Mouse (Mus musculus) frontal cortex, postnatal 14 days (tissue): ENCODE data around the gene Fem1b.
"Not testable (repeated sequence)": the region's sequence is repeated elsewhere in the genome, so short reads cannot be mapped to it uniquely, and the experiment has no call there.

Experiments used
- DNase-seq, 2 experiments: peaks; one replicate each; pipeline ENCODE4 v3.0.0; 2022; ENCODE audit warnings: low spot score in 2 of 2

Fem1b gene

GRCm38 (mm10) chr9:62827939-62828652, 16.4 kb upstream of the Fem1b start:
- DNase-seq: no peak

DNA sequence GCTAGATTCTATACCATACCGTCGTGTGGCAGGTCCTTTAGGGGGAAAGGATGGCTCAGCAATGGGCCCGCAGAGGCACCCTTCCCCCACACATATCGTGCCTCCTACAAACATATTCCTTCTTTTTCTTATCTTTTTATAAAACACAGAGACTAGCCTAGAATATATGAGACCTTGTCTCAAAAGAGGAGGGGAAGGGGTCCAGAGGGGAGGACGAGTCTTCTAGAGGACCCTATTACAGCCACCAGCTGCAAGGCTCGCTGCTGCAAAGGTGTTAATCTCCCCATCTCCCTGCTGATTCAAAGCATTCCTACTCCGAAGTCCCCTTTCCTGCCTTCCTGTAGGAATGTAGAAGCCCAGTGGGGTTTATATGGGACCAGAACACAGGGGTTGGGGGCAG, 14.7 kb upstream of the Fem1b start:
- no peak for DNase-seq

DNA sequence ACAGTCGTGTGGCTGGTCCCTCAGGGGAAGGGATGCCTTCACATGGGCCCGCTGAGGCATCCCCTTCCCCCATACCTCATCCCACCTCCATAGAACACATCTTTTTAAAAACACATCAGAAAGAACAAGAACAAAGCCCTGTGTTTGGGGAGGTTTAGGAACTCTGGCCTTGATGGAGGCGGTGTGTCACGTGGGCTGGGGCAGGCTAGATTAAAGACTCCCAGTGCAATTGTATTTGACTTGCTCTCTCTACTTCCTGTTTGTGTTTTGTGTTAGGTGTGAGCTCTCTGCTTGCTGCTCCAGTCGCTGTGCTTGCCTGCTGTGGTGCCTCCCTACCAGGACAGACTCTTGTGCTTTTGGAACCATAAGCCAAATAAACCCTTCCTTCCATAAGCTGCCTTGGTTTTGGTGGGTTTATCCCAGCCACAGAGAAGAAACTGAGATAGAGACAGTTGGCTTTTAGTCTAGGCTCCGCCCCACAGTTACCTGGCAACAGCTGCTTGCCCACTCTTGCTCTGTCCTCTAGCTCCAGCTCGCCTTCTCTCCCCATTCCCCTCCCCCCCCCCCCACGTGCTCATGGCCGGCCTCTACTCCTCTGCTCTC, 14.2 kb upstream of the Fem1b start:
- DNase-seq: no peak

- no peak for DNase-seq
Measured at GRCm38 (mm10) chr9:62821811-62822210, 10.1 kb upstream of the Fem1b start.

DNA sequence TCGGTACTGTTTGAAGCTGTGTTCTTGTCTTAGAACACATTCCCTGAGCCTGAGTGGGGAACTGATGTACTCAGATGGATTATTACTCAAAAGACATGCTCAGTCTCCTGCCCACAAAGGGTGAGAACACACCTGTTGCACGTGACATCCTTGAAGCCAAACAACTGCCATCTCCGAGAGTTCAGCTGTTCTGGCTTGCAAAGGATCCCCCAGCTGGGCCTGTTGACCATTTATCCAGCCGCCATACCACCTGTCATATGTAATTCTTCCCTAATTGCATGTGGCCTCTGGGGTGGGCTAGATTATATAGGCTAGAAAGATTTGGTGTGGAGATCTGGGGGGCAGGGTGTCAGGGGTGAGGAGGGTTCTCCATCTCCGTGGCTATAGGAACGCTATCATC, 9.1 kb upstream of the Fem1b start:
- DNase-seq: no peak

- DNase-seq: not testable (repeated sequence)
Measured at GRCm38 (mm10) chr9:62819910-62820309, 8.2 kb upstream of the Fem1b start.

GRCm38 (mm10) chr9:62819494-62819893, 7.8 kb upstream of the Fem1b start:
- no peak for DNase-seq

DNA sequence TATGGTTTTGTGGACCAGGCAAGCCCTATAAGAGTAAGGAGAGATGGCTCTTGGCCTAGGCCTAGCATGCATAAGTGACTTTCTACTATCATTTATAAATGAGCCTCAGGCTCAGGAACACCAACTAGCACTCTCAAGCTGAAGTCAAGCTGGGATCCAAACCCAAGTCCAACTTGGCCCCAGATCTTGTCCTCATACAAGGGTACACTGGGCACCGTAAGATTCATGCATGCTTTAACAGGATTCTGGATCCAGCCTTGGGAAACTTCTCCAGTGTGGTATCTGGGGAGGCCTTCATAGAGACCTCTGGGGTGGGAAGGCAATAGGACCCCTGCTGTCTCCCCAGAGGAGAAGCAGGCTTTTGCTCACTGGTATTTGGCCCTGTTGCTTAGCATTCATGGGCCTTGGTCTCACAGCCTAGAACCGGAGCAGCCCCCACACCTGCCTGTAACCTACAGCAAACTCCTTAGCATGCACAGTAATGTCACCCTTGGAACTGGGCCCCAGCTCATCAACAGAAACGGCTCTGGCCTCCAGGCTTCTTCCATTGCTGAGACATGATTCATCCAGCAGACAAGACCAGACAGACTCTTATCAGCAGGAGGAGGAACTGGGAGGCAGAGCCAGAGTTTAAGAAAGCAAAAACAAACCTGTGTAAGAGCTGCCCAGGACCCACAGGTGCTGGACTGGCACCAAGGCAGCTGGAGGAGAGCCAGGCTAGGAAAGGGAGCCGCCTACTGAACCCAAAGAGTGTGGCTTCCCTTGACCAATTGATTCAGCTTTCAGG, 6.3 kb upstream of the Fem1b start:
- DNase-seq: no peak

- DNase-seq: peak in 1 of 2 experiments; percentile 26
Measured at GRCm38 (mm10) chr9:62817099-62817571, 5.4 kb upstream of the Fem1b start.

GRCm38 (mm10) chr9:62816323-62817098, 4.8 kb upstream of the Fem1b start:
- no peak for DNase-seq

GRCm38 (mm10) chr9:62814751-62815150, 3.0 kb upstream of the Fem1b start:
- DNase-seq: no peak

DNA sequence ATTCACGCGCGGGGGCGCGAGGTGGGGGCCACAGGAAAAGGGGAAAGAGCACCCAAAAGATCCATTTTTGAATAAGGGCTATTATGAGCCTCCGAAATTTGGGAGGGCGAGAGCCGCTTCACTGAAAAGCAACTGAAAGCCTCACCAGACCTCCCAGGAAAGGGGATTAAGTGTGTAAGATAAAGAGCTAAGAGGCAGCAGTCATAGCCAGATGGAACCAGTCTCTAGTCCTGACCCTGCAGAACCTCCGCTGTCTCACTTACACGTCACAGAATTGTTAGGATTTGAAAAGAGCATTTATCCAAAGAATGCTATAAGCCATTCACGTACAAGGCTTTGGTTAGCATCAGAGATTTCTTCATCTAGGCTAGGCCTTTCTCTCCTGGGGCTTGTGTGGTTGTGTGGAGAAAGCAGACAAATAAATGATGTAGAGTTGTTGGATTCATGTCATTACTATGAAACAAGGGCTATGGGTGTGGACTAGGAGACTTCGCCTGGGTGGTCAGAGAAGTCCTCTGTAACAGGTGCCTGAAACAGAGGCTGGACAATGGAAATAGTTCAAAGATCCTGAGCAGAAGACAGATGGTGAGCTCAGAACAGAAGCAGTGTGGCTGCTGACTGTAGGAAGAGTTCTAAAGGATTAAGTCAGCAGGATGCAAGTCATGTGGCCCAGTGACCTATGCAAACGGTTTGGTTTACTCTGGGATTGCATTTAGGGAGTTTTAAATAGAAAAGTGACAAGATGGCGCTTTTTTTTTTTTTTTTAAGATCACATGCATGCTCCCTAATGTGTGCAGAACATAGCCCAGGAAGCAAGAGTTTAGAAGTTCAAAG, 699 bp upstream of the Fem1b start:
- no peak for DNase-seq

GRCm38 (mm10) chr9:62810543-62811515, 905 bp downstream of the Fem1b start:
- peak in 1 of 2 experiments; percentile 32 for DNase-seq

DNA sequence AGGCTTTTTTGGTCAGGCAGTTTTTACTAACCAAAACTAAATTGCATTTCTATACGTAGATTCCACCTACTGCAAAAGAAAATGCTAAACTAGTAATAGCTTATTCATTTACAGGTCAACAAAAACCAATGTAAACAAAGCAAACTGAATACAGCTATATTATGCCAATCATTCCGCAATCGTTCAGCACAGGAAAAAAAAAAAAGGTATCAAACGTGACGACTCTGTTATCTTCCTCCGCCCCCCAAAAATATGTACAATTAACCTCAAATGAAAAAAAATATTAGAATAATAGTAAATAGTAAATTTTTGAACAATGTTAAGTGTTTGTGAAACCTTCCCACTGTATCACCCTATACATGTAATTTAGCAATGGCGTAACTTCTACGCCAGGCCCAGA, 1.6 kb downstream of the Fem1b start:
- DNase-seq: no peak

GRCm38 (mm10) chr9:62799218-62799617, 12.5 kb downstream of the Fem1b start:
- DNase-seq: not testable (repeated sequence)

DNA sequence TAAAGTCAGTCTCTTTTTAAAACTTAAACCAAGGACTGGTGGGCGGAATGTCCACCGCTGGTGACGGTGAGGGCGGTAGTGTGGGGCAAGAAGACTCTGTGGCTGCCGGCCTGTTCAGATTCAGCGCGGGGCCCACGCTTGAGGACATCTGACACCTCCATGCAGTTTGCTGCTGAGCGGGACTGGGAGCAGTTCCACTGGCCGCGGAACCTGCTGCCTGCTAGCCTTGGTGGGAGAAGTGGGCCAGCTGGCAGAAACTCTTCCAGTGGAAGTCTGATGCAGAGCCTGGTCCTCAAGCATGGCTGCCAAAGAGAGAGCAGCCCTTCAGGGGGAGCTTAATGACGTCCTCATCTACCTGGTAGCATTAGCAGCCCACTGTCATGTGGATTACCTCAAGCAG, 21.9 kb downstream of the Fem1b start:
- DNase-seq: no peak

GRCm38 (mm10) chr9:62786721-62787120, 25.0 kb downstream of the Fem1b start:
- DNase-seq: no peak

DNA sequence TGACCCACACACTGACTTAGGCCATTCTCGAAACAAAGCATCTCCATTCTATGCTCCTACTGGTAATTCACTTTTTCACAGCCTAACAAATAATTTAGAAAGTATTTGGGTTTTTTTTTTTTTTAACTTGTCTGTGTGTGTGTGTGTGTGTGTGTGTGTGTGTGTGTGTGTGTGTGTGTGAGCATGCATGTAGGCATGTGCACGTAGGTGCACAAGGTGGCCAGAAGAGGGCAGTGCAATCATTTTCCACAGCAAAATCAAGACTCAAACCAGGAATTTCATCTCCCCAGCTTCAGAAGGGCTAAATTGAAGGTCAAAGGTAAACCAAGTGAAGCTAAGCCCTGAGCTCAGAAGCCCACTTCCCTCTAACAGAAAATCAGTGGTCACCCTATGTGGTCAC, 27.5 kb downstream of the Fem1b start:
- DNase-seq: no peak

- DNase-seq: peak; percentile 75 to 84
Measured at GRCm38 (mm10) chr9:62782976-62783781, 28.6 kb downstream of the Fem1b start.
